Mouse (Mus musculus) midbrain, postnatal 0 days (tissue): ENCODE measurements around the gene Meis2. TPM values are rescaled to one million over a fixed set of nuclear protein-coding genes. Genes with fewer than 3 reads are reported as not detected.

Experiments used
- ATAC-seq: fragments of 200-750 bp; cut with Nextera tagmentation; 2 replicates; pipeline ENCODE4 v1.8.0; 2017; ENCODE audit warnings: moderate number of reproducible peaks, mild to moderate bottlenecking, moderate TSS enrichment, moderate library complexity; ENCODE audit not compliant: low FRiP score
- DNase-seq: peaks from one replicate; pipeline ENCODE4 v3.0.0-alpha.2; 2015; ENCODE audit warnings: low spot score
- H3K27ac ChIP-seq: fragments of 300-500 bp; sonication (generic); 2 replicates; pipeline ENCODE4 v1.5.1; 2014; ENCODE audit warnings: low read depth, mild to moderate bottlenecking, low read length, mixed read lengths
- H3K27me3 ChIP-seq: fragments of 300-500 bp; sonication (generic); 2 replicates; pipeline ENCODE4 v1.6.1; 2014; ENCODE audit warnings: low read length, control low read depth, mixed read lengths; ENCODE audit not compliant: insufficient read depth
- H3K36me3 ChIP-seq: fragments of 300-500 bp; sonication (generic); 2 replicates; pipeline ENCODE4 v1.6.1; 2014; ENCODE audit warnings: low read length, control low read depth, mixed read lengths; ENCODE audit not compliant: insufficient read depth
- H3K4me1 ChIP-seq: fragments of 300-500 bp; sonication (generic); 2 replicates; pipeline ENCODE4 v1.6.1; 2014; ENCODE audit warnings: mild to moderate bottlenecking, control low read depth, antibody characterized with exemption, low read length, mixed read lengths; ENCODE audit not compliant: insufficient read depth
- H3K4me2 ChIP-seq: fragments of 300-500 bp; sonication (generic); 2 replicates; pipeline ENCODE4 v1.6.1; 2014; ENCODE audit warnings: low read depth, mild to moderate bottlenecking, low read length, mixed read lengths; ENCODE audit not compliant: poor library complexity, severe bottlenecking
- H3K4me3 ChIP-seq: fragments of 300-500 bp; sonication (generic); 2 replicates; pipeline ENCODE4 v1.5.1; 2014; ENCODE audit warnings: low read depth, mild to moderate bottlenecking, low read length, moderate library complexity
- H3K9ac ChIP-seq: fragments of 300-500 bp; sonication (generic); replicated peaks from 2 replicates; pipeline ENCODE4 v1.6.1; 2014; ENCODE audit warnings: mild to moderate bottlenecking, low read length, moderate library complexity, mixed read lengths; ENCODE audit not compliant: poor library complexity, severe bottlenecking
- H3K9me3 ChIP-seq: fragments of 300-500 bp; sonication (generic); 2 replicates; pipeline ENCODE4 v1.6.1; 2016; ENCODE audit warnings: low read length, control low read depth
- CTCF ChIP-seq: IDR thresholded peaks from 2 replicates; pipeline ENCODE4 v1.5.1; 2016; ENCODE audit warnings: antibody characterized with exemption, mild to moderate bottlenecking
- WGBS: fragments of 180-500 bp; shearing (Covaris S2); extraction: QIAGEN DNeasy Blood & Tissue Kit; methylation state at CpG from one replicate; pipeline ENCODE4 v1.1.7; 2014; 5-methylcytosine and 5-hydroxymethylcytosine counted together
- polyA plus RNA-seq: library from polyadenylated mRNA; unstranded; fragments of >200 nt; fragmentation: Nextera tagmentation; extraction: Ambion mirVana; gene quantifications from 2 replicates; pipeline ENCODE4 v1.2.1, GENCODE M21; 2015
- total RNA-seq: library from RNA; depleted of rRNA; stranded (reverse); fragments of >200 nt; gene quantifications from 2 replicates; pipeline ENCODE4 v1.2.3, GENCODE M21; 2014

Gene Meis2
- total and polyA plus RNA-seq, 2 experiments from 2014 or later = 52.1 to 147 TPM

GRCm38 (mm10) chr2:115884184-115884583 is 181.5 kb downstream of the Meis2 start:
- Histone ChIP-seq H3K27ac (no peak overlapping the region), H3K4me2 (0 out of 2 replicates have a peak overlapping the region, but pooled peaks have one; percentile 9), H3K9ac (no peak overlapping the region), H3K9me3 (no peaks in the 10 kb centered on the region), H3K27me3 (no peaks in the 10 kb centered on the region), H3K4me3 (no peak overlapping the region), H3K4me1 (0 out of 2 replicates have a peak, but pooled peaks cover 4% of the 10 kb centered on the region), H3K36me3 (no peaks in the 10 kb centered on the region)
- 26% methylated on average over 9 of the region's 9 CpGs for WGBS
- ATAC-seq (peak; percentile 71; the same call in 1 of the 2 replicates), DNase-seq (peak; percentile 42)
- no peak for TF ChIP-seq CTCF

GRCm38 (mm10) chr2:115883520-115883919 is 182.1 kb downstream of the Meis2 start:
- no peak overlapping the region for H3K4me3 ChIP-seq
- no peak overlapping the region for H3K4me2 ChIP-seq
- ATAC-seq (no peak), DNase-seq (no peak)
- H3K9me3 ChIP-seq = no peaks in the 10 kb centered on the region
- 0 out of 2 replicates have a peak, but pooled peaks cover 4% of the 10 kb centered on the region for H3K4me1 ChIP-seq
- no peak overlapping the region for H3K27ac ChIP-seq
- H3K36me3 ChIP-seq = no peaks in the 10 kb centered on the region
- no peaks in the 10 kb centered on the region for H3K27me3 ChIP-seq
- no peak overlapping the region for H3K9ac ChIP-seq
- whole genome bisulfite sequencing = 61% methylated on average over 10 of the region's 10 CpGs
- TF ChIP-seq CTCF = no peak

- Histone ChIP-seq H3K27me3 (0 out of 2 replicates have a peak, but pooled peaks cover 4% of the 10 kb centered on the region), H3K4me3 (no peak overlapping the region), H3K9ac (no peak overlapping the region), H3K4me2 (no peak overlapping the region), H3K36me3 (no peaks in the 10 kb centered on the region), H3K4me1 (no peaks in the 10 kb centered on the region), H3K27ac (no peak overlapping the region), H3K9me3 (no peaks in the 10 kb centered on the region)
- no peak for TF ChIP-seq CTCF
- ATAC-seq = no peak
- 58% methylated on average over 8 of the region's 8 CpGs for WGBS
- DNase-seq = no peak
Measured at GRCm38 (mm10) chr2:115875802-115876531, 189.7 kb downstream of the Meis2 start.

GRCm38 (mm10) chr2:115872851-115873250 is 192.8 kb downstream of the Meis2 start:
- Histone ChIP-seq H3K27me3 (0 out of 2 replicates have a peak, but pooled peaks cover 4% of the 10 kb centered on the region), H3K27ac (no peak overlapping the region), H3K36me3 (no peaks in the 10 kb centered on the region), H3K9me3 (no peaks in the 10 kb centered on the region), H3K4me2 (no peak overlapping the region), H3K4me1 (no peaks in the 10 kb centered on the region), H3K4me3 (no peak overlapping the region), H3K9ac (no peak overlapping the region)
- DNase-seq = no peak
- TF ChIP-seq CTCF = no peak
- no peak for ATAC-seq
- 45% methylated on average over 2 of the region's 2 CpGs for WGBS

- H3K9me3 ChIP-seq = no peaks in the 10 kb centered on the region
- H3K4me3 ChIP-seq = no peak overlapping the region
- 48% methylated on average over 2 of the region's 2 CpGs for WGBS
- H3K4me1 ChIP-seq = no peaks in the 10 kb centered on the region
- DNase-seq (no peak), ATAC-seq (no peak)
- 0 out of 2 replicates have a peak, but pooled peaks cover 4% of the 10 kb centered on the region for H3K27me3 ChIP-seq
- H3K4me2 ChIP-seq = no peak overlapping the region
- no peak overlapping the region for H3K9ac ChIP-seq
- TF ChIP-seq CTCF = no peak
- H3K36me3 ChIP-seq = no peaks in the 10 kb centered on the region
- no peak overlapping the region for H3K27ac ChIP-seq
Measured at GRCm38 (mm10) chr2:115869966-115870365, 195.7 kb downstream of the Meis2 start.

- Histone ChIP-seq H3K27ac (0 out of 2 replicates have a peak overlapping the region, but pooled peaks have one; percentile 13), H3K4me1 (no peaks in the 10 kb centered on the region), H3K4me3 (peak overlapping the region; percentile 12; the same call in 1 of the 2 replicates), H3K9ac (peak overlapping the region; percentile 19; the same call in 1 of the 2 replicates), H3K27me3 (peaks cover 12% of the 10 kb centered on the region; the same call in 1 of the 2 replicates), H3K36me3 (no peaks in the 10 kb centered on the region), H3K4me2 (peak overlapping the region; percentile 25), H3K9me3 (no peaks in the 10 kb centered on the region)
- no peak for TF ChIP-seq CTCF
- ATAC-seq (no peak), DNase-seq (no peak)
- 12% methylated on average over 25 of the region's 25 CpGs for WGBS
Measured at GRCm38 (mm10) chr2:115860600-115861347, 204.9 kb downstream of the Meis2 start.
